ENCODE assay signal across 27 mouse cellular contexts in the genomic region with DNA sequence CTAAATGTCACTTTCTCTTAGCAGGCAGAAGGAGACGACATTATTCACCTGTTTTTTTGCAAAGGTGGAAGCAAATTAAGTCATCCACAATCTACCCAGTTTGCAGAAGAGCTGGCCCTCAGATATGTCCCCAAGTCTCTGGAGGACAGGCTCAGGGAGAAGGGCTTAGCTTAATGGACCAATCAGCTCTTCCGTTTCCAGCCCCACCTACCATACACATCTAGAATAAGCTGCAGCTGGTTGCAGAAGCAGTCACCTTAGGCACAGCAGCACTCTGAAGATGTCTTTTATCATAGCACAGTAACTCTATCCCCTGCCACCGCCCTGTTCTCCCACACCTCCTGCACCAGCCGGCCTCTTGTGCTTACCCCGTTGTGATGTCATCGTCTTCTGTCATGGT.
DNase-seq lines count a peak whose midpoint lies in the region; ATAC-seq and TF ChIP-seq lines count a peak whose summit lies in the region.
"Had no signal": no experiment of that assay in that cellular context is flagged by ENCODE, and none has a peak within 500 bp of the region (broad histone marks: within the 10 kb centered on the region; RNA-seq: fewer than 3 reads in every experiment).

No protein-coding gene starts in this region.

- H3K9me3 ChIP-seq in heart, embryonic 10.5 days: no peaks in the 10 kb centered on the region
- H3K9me3 ChIP-seq in kidney, embryonic 15.5 days (replicated peaks): no peaks in the 10 kb centered on the region
- no peaks in the 10 kb centered on the region for H3K9me3 ChIP-seq in stomach, embryonic 16.5 days (replicated peaks; ENCODE audit: control insufficient read depth, low read length)
- H3K9me3 ChIP-seq: embryonic facial prominence, embryonic 12.5 days; forebrain, embryonic 12.5 days; forebrain, embryonic 15.5 days; G1E; heart, embryonic 12.5 days; heart, embryonic 15.5 days; hindbrain, embryonic 13.5 days had no signal

- ATAC-seq in kidney, embryonic 15.5 days (replicated peaks; ENCODE audit: low FRiP score): 0 out of 2 replicates have a peak, but pooled peaks have one; percentile 35
- no peak for ATAC-seq in stomach, embryonic 16.5 days (ENCODE audit: insufficient read depth, low FRiP score)
- ATAC-seq: forebrain, embryonic 15.5 days; inflammation-experienced regulatory T-cells, adult 6 months; Patski had no signal

- H3K4me2 ChIP-seq in kidney, embryonic 15.5 days: no peak overlapping the region
- H3K4me2 ChIP-seq in stomach, embryonic 16.5 days (ENCODE audit: low read depth, low read length): no peak overlapping the region
- H3K4me2 ChIP-seq: embryonic facial prominence, embryonic 12.5 days; forebrain, embryonic 12.5 days; forebrain, embryonic 15.5 days; heart, embryonic 12.5 days; heart, embryonic 15.5 days; hindbrain, embryonic 13.5 days had no signal

- 81% methylated on average over 6 of the region's 6 CpGs for WGBS in heart, embryonic 10.5 days
- WGBS in kidney, embryonic 15.5 days: 73% methylated on average over 6 of the region's 6 CpGs
- 74% methylated on average over 6 of the region's 6 CpGs for WGBS in stomach, embryonic 16.5 days

- peaks cover 44% of the 10 kb centered on the region for H3K36me3 ChIP-seq in heart, embryonic 10.5 days
- H3K36me3 ChIP-seq in kidney, embryonic 15.5 days: peaks cover 28% of the 10 kb centered on the region
- H3K36me3 ChIP-seq in stomach, embryonic 16.5 days (ENCODE audit: control insufficient read depth, insufficient read depth, low read length): no peaks in the 10 kb centered on the region
- H3K36me3 ChIP-seq: G1E had no signal

- no peak for TF ChIP-seq CTCF in gastrocnemius, adult 2 months (IDR thresholded peaks at IDR 0.05)

- no peak for DNase-seq in gastrocnemius, adult 2 months
- DNase-seq in gastrocnemius, postnatal 36 days: no peak
- no peak for DNase-seq in heart, embryonic 10.5 days (ENCODE audit: low spot score)
- no peak for DNase-seq in heart, adult 18-20 months
- no peak for DNase-seq in kidney, postnatal 14 days
- DNase-seq: adrenal gland, postnatal 36 days; B cell, adult 2 months; cerebellum, adult 18-20 months; cerebellum, adult 9-10 months; cerebellum, postnatal 14 days; gastrocnemius, postnatal 10 days; heart, postnatal 10 days; kidney, adult 11 months had no signal

- no peak overlapping the region for H3K4me3 ChIP-seq in gastrocnemius, adult 2 months
- no peak overlapping the region for H3K4me3 ChIP-seq in heart, embryonic 10.5 days
- H3K4me3 ChIP-seq in kidney, embryonic 15.5 days (replicated peaks): no peak overlapping the region
- no peak overlapping the region for H3K4me3 ChIP-seq in stomach, embryonic 16.5 days (replicated peaks; ENCODE audit: low read length)
- H3K4me3 ChIP-seq: embryonic facial prominence, embryonic 12.5 days; erythroblast, embryonic 14.5 days; forebrain, embryonic 12.5 days; forebrain, embryonic 15.5 days; heart, embryonic 12.5 days; heart, embryonic 15.5 days; hindbrain, embryonic 13.5 days had no signal

- intact Hi-C loops in gastrocnemius, adult 2 months (cut with DNase I): no loop called here
- intact Hi-C loops in gastrocnemius, postnatal 36 days (cut with DNase I): no loop called here

- H3K27ac ChIP-seq in gastrocnemius, adult 2 months: peak overlapping the region; percentile 82
- peak overlapping the region; percentile 71; the same call in 1 of the 2 replicates for H3K27ac ChIP-seq in heart, embryonic 10.5 days
- H3K27ac ChIP-seq in kidney, embryonic 15.5 days: no peak overlapping the region
- H3K27ac ChIP-seq in stomach, embryonic 16.5 days (ENCODE audit: low read length): 0 out of 2 replicates have a peak overlapping the region, but pooled peaks have one; percentile 76
- H3K27ac ChIP-seq: embryonic facial prominence, embryonic 12.5 days; forebrain, embryonic 12.5 days; forebrain, embryonic 15.5 days; hindbrain, postnatal 0 days had no signal

- no peaks in the 10 kb centered on the region for H3K27me3 ChIP-seq in heart, embryonic 10.5 days (ENCODE audit: insufficient read depth, poor library complexity, severe bottlenecking)
- no peaks in the 10 kb centered on the region for H3K27me3 ChIP-seq in kidney, embryonic 15.5 days
- H3K27me3 ChIP-seq in stomach, embryonic 16.5 days (ENCODE audit: control insufficient read depth, insufficient read depth, low read length): no peaks in the 10 kb centered on the region
- H3K27me3 ChIP-seq: CH12.LX; embryonic facial prominence, embryonic 12.5 days; forebrain, embryonic 12.5 days; forebrain, embryonic 15.5 days; heart, embryonic 12.5 days; heart, embryonic 15.5 days; hindbrain, embryonic 13.5 days; Patski had no signal

- H3K4me1 ChIP-seq in heart, embryonic 10.5 days: peaks cover 56% of the 10 kb centered on the region
- H3K4me1 ChIP-seq in kidney, embryonic 15.5 days: peaks cover 32% of the 10 kb centered on the region
- H3K4me1 ChIP-seq in stomach, embryonic 16.5 days (ENCODE audit: control insufficient read depth, insufficient read depth, low read length): peaks cover 29% of the 10 kb centered on the region
- H3K4me1 ChIP-seq: embryonic facial prominence, embryonic 12.5 days; forebrain, embryonic 15.5 days had no signal

- no peak overlapping the region for H3K9ac ChIP-seq in kidney, embryonic 15.5 days
- no peak overlapping the region for H3K9ac ChIP-seq in stomach, embryonic 16.5 days (ENCODE audit: low read length)
- H3K9ac ChIP-seq: embryonic facial prominence, embryonic 12.5 days; forebrain, embryonic 12.5 days; forebrain, embryonic 15.5 days; heart, embryonic 15.5 days; hindbrain, embryonic 13.5 days had no signal
